Mouse (Mus musculus) erythroblast, adult 5-6 weeks (primary cell): Measurements from ENCODE around the gene Bdkrb2. TPM values are rescaled to one million over a fixed set of nuclear protein-coding genes. Genes with fewer than 3 reads are reported as not detected.

Experiments
- ATAC-seq: replicated peaks from 2 replicates; pipeline ENCODE4 v1.8.0; 2016; ENCODE audit warnings: moderate number of reproducible peaks, mild to moderate bottlenecking, moderate TSS enrichment, inconsistent platforms; ENCODE audit not compliant: poor library complexity, low FRiP score, severe bottlenecking
- total RNA-seq, 2 experiments: library from RNA; stranded (forward) in 1 of 2; stranded (reverse) in 1 of 2; fragments of 150-400 nt in 1 of 2; fragments of 200-764, 138-1000 nt in 1 of 2; gene quantifications; 2 replicates each; pipeline versions ENCODE4 v1.2.3 to v1.2.4; 2015 to 2017; ENCODE audit warnings: low replicate concordance in 2 of 2

Gene Bdkrb2
- total RNA-seq, 2 experiments from 2014 or later: not detected

DNA sequence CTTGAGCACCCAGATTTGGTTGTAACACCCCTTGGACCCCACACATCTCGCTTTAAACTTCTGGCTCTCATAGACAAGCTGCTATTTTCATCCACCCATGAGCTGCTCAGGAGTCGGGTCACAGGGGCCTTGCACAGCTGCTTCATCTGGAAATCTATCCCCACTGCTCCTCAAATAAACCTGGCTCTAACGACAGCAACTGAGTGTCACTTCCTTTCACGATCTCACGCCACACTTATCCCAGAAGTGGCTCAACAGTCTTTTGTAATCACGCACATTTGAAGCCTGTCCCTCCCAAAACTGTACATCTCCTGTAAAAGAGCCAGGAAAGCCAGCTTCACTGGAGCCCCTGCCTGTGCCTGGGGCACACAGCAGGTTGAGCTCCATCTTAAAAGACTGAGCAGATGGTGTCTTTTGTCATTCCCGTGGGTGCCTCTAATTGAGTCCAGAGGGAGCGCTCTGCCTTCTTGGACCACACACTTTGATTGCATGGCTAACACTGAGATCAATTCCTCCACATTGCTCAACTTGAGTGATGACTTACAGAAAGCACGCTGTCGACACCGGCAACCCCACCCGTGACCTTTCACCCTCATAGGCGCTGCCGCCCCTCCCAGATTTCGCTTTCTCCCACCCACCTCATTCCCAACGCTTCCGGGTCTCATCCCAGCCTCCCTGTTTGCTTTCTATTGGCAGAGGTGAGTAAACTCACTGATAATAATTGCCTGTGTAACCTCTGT, 17.2 kb upstream of the Bdkrb2 start:
- no peak for ATAC-seq

DNA sequence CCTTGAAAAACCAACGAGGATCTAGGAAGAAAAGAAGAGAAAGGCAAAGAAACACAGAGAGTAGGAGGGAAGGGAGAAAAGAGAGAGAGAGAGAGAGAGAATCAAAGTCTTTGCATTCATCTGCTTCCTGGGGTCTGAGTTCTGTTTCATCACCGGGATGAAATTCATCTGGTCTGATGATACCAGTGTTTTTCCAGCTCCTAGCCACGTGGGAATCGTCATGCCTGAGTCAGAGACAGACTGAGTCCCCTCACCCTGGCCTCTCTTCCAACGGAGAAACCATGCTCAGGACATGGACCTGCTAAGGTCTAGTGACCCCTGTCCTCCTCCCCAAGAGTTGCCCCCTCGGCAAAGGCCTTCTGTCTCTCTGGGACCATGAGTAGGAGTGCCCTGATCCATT, 16.5 kb upstream of the Bdkrb2 start:
- no peak for ATAC-seq

DNA sequence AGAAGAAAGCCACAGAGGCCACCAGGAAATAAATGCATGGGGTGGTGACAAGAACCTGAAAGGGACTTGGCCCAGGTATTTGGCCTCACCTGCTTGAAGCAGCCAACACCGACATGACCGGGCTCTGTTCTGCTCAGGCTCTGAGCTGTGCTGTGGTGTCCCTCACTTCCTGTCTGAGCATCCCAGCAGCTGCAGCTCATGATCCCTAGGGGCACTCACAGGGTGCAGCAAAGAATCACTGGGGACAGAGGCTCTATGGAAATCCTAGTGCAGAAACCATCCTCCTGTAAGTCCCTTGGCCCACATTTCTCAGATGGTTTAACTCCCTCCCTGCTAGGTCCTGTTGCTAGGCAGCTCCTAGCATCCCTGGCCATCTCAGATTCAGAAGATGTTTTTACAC, 15.9 kb upstream of the Bdkrb2 start:
- ATAC-seq: no peak

DNA sequence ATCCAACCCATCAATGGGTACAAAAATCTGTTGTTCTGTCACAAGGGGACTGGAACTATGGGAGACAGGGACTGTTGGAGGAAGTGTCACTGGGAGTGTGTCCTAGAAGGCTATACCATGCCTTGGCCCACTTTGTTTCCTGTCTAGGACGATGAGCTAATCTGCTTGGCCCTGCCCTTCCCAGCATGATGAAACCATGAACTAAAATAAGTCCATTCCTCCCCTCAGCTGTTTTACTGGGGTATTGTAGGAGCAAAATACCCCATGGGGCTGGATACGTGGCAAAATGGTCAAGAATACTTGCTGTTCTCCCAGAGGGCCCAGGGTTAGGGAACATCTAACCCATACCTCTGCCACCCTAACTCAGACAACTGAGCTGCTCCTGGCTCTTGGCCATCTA, 15.0 kb upstream of the Bdkrb2 start:
- no peak for ATAC-seq

DNA sequence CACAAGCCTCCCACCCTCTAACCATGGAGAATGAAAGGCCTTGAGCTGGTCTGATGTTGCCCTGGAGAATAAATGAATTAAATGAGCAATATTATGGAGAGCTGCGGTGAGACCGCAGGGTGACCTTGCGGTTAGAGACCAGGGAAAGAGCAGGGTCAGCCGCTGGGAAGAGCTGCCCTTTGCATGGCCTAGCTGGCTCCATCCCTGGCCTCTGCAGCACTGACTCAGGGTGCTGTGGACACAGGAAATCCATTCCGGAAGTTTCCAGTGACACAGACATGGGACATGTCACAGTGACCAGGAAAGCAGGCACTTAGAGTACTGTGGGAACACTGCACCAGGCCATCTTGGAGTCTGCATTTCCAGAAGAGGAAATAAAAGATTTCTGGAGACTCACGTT, 14.1 kb upstream of the Bdkrb2 start:
- ATAC-seq: no peak

DNA sequence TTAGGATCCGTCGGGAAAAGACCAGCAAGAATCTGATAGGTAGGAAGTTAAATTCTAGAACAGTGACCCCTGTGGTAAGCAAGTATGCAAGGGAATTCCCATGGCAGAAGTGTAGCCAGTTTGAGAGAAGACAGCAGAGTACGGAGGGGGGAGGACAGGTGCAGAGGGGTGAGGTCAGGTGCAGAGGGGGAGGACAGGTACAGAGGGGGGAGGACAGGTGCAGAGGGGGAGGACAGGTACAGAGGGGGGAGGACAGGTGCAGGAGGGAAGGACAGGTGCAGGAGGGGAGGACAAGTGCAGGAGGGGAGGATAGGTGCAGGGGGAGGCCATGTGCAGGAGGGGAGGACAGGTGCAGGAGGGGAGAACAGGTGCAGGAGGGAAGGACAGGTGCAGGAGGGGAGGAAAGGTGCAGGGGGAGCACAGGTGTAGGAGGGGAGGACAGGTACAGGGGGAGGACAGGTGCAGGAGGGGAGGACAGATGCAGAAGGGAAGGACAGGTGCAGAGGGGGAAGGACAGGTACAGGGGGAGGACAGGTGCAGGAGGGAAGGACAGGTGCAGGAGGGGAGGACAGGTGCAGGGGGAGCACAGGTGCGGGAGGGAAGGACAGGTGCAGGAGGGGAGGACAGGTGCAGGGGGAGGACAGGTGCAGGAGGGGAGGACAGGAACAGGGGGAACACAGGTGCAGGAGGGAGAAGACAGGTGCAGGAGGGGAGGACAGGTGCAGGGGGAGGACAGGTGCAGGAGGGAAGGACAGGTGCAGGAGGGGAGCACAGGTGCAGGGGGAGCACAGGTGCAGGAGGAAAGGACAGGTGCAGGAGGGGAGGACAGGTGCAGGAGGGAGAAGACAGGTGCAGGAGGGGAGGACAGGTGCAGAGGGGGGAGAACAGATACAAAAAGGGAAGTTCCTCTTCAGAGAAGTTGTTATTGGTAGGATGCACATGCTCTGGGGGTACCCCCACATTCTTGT, 12.9 kb upstream of the Bdkrb2 start:
- ATAC-seq: no peak

DNA sequence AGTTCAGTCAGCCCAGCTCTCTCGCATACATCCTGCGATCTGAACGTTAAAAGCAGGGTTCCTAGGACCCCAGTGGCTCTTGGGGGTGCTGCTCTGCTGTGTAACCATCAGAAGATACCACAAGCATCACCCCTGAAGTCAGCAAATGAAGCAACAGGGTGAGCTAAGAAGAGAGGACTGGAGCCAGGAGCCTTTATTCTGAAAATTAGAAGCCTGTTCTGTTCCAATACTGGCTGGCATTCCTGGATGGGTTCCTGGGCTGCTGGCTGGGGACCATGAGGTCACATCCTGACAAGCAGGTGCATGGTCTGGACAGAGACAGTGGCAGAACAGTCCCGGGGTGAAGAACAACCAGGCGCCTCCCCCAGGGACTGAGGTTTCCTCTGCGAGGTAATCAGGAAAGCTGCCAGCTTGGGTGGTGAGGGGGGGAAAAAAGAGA, 11.5 kb upstream of the Bdkrb2 start:
- ATAC-seq: no peak

DNA sequence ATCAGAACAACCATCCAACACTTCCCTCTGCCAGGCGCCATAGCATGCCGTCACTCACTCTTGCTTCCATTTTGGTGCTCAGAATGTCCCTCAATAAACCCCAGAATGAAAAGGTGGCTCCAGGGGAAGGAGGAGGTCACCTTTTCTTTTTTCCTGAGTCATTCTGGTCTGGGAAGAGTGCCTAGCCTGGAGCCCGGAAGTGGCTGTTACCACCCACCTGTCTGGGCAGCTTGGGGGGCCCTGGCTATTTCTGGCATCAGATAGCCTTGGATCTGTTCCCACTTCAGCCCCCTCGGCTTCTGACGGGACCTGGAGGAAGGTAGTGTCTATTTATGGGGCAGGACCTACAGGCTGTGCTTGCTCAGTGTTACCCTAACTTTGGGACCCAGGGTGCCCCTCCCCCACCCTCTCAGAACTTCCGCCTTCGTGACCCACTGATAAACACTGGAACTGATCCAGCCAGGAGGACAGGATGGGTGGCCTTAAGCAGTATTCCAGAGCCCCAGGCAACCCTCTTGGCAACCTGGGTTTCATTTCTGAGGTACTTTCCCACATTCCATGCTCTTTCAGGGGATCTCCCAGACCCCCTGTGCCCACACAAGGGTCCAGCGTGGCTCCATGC, 8.8 kb upstream of the Bdkrb2 start:
- ATAC-seq: no peak

DNA sequence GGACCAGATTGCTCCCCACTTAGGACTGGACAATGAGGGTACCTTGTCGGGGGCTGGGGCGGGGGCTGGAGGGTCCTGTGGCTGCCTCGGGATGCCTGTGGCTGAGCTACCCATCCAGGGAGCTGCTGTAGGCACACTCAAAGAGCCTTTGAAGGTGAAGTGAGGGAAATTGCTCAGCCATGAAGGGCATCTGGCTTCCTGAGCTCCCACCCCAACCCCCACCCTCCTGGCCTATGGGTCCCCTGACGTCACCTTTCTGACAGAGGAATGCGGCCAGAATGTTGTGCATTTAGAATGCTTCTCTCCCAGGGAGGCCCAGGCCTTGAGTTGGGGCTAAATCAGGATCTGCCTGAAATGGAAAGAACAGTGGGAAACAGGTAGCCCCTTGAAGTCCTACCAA, 7.9 kb upstream of the Bdkrb2 start:
- no peak for ATAC-seq

DNA sequence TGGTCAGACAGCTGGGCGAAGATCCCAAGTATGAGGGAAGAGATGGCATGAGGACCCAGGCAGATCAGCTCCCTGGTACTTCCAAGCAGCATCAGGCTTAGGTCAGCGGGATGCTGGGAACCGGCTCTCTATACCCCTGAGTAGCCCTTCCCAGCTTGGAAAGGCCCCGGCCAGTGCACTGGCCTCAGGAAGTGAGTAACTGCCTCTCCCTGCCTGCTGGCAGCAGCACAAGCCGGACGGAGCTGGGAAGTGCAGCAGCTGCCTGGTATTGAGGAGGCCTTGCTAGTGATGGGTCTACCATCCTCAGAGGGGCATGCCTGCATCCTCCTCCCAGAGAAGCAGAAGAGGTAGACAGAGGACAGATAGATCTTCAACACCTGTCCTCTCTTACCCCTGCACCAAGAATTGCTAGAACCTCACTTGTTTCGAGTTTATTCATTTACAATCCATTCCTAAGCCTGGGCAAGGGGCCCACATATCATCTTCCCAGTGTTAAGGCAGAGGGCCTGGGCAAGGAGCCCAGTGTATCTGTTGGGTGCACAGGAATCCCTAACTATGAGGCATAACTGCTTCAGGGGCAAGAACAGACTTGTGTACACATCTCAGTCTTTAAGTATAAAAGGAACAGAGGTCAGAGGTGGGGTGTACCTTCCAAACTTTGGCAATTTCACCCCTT, 5.6 kb upstream of the Bdkrb2 start:
- ATAC-seq: no peak

DNA sequence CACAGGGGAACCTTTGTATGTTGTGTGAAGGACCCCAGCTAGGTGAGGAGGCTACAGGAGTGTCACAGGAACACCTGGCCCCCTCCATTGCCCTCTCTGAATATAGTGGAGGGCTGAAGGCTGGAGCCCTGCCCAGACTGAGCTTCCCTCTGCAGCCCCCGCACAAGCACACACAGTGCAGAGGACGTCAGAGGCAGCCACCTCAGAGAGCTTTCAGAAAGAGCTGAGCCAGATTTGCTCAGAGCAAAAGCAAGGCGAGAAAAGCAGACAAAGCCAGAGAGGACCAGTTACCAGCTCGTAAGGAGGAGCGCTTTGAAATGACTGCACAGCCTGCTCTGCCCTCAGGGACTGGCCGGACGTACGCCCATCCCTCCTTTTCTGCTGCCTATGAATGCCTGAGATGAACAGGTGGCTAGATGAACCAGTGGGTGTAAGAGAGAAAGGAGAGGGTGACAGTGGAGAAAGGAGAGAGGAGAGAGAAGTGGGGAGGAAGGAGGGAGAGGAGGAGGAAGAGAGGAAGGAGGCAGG, 2.0 kb upstream of the Bdkrb2 start:
- no peak for ATAC-seq

DNA sequence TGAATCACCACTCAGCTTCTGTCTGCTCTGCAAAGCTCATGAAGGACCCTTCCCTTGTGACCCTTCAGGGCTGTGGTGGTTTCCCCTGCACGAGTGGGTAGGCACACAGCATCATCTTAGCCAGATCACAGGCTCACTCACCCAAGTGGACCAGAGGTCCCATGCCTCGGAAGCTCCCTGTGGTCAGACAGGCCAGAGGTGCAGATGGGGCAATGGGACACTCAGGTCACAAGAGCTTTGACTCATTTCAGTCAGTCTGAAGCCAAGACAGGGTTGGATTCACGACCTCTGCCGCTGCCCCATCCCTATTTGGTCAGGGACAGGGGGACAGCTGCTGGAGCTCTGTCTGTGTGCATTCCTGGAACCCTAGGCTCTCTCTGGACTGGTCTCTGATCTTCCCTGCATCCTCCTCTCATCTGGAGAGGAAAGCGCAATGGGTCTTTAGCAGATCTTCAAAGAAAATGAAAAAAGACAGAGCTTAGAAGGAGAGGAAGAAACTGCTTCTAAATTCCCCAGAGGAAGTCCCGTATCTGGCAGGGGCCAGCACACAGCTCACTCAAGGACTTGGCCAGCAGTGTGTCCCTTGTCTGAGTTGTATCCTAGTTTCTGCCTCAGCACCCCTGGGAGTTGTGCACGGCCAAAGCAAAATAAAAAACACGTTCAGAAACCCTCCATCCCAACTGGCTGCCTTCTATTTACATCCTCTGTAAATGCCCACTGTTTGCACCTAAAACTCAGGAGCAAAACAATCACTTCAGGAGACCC, 788 bp upstream of the Bdkrb2 start:
- no peak for ATAC-seq

DNA sequence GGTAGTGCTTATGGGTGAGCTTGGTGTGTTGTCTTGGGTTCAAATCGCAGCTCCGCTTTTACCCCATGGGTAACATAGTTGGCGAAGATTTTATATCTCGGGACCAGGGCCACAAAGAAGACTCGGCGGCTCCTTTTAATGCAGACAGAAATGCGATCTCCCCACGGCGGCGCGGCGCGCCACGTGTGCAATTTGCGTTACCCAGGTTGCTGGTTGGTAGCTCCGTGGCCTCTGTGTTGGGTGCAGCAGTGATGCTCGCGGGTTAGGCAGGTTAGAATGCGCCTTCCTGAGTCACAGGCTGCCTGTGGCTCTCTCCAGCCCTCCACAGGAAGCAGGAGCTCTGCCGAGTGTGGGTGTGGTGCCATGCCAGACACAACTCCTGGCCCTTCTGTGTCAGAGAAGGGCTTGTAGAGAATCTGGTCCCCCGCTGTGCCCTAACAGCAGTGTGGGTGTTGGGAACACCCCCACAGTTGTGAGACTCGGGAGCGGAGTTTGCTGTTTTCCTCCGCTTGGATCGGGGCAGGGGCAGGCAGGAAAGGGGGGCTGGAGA, 775 bp downstream of the Bdkrb2 start:
- no peak for ATAC-seq

DNA sequence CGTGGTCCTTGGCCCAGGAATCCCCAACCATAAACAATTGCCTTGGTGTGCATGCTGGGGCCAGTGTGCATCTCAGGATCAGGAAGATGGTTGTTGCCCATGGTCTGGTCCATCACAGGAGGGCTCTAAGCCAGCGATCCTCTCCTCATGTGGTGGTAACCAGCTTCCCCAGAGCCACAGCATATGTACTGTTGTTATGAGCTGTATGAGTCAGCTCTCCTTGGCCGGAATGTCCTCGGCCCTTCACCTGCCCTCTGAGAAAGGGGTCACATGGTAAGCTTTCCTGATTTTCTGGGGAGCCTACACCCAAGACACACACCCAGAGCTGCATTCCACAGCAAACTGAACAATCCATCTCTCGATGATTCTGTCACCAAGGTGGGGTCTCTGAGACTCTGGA, 2.2 kb downstream of the Bdkrb2 start:
- no peak for ATAC-seq

DNA sequence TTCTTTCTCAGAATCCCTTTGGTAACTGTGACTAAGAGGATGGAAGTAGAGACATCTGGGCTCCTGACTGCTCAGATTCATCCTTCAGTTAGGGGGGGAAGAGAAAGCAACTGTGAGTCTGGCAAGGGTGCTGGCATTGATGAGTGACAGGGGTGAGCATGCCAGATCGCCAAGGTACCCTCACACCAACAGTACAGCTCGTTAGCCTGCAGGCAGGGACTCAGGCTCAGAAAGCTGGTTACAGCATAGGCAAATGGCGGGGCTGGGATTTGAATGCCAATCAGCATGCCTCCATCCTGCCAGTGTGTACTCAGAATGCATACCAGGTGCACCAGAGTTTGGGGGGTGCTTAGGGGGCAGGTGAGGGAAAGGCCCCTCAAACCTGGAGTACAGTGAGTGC, 8.8 kb downstream of the Bdkrb2 start:
- no peak for ATAC-seq

DNA sequence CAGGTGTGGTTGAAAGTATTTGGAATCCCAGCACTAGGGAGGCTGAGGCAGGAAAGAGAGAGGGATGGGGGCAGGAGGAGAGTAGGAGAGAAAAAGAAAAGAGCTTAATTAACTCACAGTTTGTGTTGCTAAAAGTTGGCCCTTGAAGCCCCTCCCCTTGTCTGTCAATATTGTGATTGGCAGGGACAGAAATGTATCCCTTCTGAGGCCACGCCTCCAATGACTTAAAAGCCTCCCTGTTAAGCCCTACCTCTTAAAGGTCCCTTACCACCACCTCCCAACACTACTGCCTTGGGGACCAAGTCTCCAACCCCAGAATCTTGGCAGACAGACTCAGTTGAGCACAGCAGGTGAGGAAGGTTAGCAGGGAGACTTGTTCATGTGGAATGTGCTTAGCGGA, 9.6 kb downstream of the Bdkrb2 start:
- ATAC-seq: no peak

DNA sequence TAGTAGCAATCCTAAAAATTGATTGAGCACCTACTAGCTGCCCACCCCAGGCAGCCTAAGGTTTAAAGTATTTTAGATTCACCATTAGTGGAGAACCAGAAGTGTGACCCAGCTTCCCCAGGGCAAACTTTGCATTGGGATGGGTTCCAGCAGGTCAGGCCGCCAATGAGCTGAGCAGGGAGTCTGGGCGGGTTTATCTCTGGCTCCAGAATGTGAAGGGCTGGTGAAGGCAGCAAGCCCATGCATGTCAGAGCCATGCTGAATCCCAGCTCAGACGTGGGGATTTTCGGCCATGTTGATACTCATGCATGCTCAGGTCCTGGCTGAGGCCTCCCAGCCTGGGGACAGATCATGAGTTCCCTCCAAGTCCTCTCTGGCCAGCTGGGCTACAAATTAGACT, 11.3 kb downstream of the Bdkrb2 start:
- ATAC-seq: no peak

DNA sequence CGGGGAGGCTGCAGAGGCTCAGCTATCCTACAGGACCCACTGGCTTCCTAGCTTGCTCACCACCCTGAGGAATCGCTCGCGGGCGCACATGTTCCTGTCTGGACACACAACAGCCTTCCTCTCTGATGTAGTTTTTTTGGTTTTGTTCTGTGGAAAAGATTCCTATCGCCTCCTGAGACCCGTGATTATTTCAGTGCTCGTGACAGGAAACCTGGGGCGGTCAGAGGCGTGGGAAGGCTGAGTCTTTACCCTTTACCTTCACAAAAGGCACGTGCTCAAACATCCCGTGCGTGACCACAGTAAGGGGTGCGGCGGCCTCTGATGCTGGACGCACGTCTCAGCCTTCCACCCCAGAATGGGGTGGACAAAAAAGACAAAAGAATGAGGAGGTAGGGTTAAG, 17.5 kb downstream of the Bdkrb2 start:
- ATAC-seq: no peak

DNA sequence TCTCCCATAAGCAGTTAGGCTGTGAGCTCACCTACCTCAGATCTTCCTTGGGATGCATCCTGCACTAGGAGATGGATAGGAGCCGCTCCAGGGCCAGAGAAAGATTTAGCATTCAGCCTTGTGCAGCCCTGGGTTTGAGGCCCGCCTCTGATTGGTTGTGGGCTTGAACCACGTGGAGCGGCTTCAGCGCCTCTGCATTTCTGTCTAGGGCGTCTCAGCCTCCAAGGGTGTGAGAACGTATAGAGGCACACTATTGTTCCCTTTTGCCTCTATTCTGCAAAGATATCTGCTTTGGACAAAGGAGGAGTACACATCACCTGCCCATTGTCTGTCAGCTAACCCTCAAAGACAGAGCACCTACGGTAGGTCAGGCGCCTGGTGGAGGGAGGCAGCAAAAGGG, 19.5 kb downstream of the Bdkrb2 start:
- ATAC-seq: no peak
